Mouse (Mus musculus): Measurements from ENCODE around the gene Atp13a5. TPM values are rescaled to one million over a fixed set of nuclear protein-coding genes. Genes with fewer than 3 reads are reported as not detected.

The Atp13a5 gene
- 9.9 and 10.0 TPM in 2 replicates for polyA plus RNA-seq (2012; rRNA removed)

DNA sequence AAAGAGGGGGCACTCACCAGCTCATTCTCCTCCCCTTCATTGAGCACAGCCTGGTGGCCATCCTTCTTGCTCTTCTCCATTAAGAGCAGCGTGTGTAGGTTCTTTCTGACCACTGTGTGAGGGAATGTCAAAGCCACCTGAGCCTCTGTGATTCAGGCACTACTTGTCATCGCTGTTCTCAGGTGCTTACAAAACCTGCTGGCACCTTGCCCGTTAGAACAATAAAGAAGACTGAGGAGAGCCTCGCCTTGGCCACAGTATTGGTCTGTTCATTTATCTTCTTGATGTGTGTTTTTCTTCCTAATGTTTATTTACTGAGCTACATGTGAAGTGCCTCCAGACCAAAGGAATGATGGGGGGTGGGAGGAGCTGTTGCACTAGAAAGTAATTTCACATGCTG is at the start of gene Atp13a5:
TSS of gene Atp13a5 (minus strand) at position 275 of the 400 bp plus-strand sequence.
- Histone ChIP-seq H3K4me3 (ENCODE audit: insufficient read depth, low read length) (no peak within 1 kb of the TSS), H3K4me1 (ENCODE audit: control insufficient read depth, insufficient read depth, low read length) (no peaks in the 10 kb centered on the region; the same call in 1 of the 2 replicates), H3K27ac (ENCODE audit: insufficient read depth, low read length) (no peak within 1 kb of the TSS)
- TF ChIP-seq CTCF (IDR thresholded peaks at IDR 0.05; ENCODE audit: extremely low read depth, insufficient read depth, low read length) (no peak), POLR2A (IDR thresholded peaks at IDR 0.05; ENCODE audit: extremely low read depth, insufficient read depth, low read length) (no peak)

DNA sequence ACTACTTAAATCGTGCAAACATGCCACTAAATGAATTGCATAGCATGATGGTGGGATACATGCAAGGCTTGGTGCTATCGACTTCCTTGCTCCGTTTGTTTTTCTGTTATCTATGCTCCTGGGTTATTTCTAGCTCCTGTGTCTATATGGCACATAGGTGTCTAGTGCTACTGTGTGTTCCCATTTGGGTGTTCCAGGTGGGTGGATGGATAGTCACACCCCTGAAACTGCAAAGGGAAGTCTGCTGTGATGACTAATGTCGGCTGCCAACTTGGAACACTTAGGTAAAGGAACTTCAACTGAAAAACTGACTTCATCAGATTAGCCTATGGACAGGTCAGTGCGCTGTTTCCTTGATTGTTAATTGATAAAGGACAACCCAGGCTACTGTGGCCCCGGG is 36.3 kb upstream of the Atp13a5 start:
- TF ChIP-seq POLR2A (IDR thresholded peaks at IDR 0.05; ENCODE audit: extremely low read depth, insufficient read depth, low read length): no peak
- TF ChIP-seq CTCF (IDR thresholded peaks at IDR 0.05; ENCODE audit: extremely low read depth, insufficient read depth, low read length): no peak
- Histone ChIP-seq H3K27ac (ENCODE audit: insufficient read depth, low read length) (no peak overlapping the region), H3K4me3 (ENCODE audit: insufficient read depth, low read length) (no peak overlapping the region), H3K4me1 (ENCODE audit: control insufficient read depth, insufficient read depth, low read length) (no peaks in the 10 kb centered on the region; the same call in 1 of the 2 replicates)

DNA sequence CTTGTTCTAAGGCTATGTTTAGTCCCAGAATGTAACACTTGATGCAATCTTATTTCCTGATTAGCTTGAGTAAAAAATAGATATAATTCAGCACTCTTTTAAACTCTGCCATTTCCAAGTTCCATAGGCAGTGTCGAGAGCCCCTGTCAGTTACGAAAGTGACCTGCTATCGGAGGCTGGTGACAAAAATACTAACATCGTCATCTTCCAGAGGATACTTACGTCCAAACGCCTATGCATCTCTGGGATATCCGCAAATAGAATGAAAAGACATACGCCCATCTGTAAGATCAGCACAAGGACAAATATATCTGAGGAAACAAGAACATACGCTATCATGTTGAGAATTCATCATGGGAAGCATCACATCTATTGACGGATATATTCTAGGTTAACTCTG is 28.8 kb upstream of the Atp13a5 start:
- H3K4me1 ChIP-seq (ENCODE audit: control insufficient read depth, insufficient read depth, low read length): no peaks in the 10 kb centered on the region
- TF ChIP-seq CTCF (IDR thresholded peaks at IDR 0.05; ENCODE audit: extremely low read depth, insufficient read depth, low read length) (no peak), POLR2A (IDR thresholded peaks at IDR 0.05; ENCODE audit: extremely low read depth, insufficient read depth, low read length) (no peak)
- H3K4me3 ChIP-seq (ENCODE audit: insufficient read depth, low read length): no peak overlapping the region
- no peak overlapping the region for H3K27ac ChIP-seq (ENCODE audit: insufficient read depth, low read length)

DNA sequence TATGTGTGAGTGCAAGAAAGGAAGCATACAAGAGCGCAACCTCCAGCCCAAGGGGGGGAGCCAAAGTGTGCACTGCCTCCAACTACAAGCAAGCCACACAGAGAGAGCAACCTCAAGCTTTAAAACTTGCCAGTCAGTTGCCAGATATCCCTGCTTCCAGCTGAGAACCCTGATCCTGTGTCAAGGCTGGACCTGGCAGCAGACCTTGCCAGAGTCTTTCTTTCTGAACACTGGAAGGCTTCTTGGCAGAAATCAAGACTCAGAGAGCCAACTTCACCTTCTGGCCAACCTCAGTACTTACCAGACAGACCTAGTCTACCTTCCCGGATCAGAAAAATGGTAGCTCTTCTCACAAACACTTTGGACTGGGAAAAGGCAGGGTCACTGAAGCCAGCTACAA is 20.5 kb upstream of the Atp13a5 start:
- H3K4me1 ChIP-seq (ENCODE audit: control insufficient read depth, insufficient read depth, low read length): no peaks in the 10 kb centered on the region
- H3K4me3 ChIP-seq (ENCODE audit: insufficient read depth, low read length): no peak overlapping the region
- no peak for TF ChIP-seq POLR2A (IDR thresholded peaks at IDR 0.05; ENCODE audit: extremely low read depth, insufficient read depth, low read length)
- TF ChIP-seq CTCF (IDR thresholded peaks at IDR 0.05; ENCODE audit: extremely low read depth, insufficient read depth, low read length): no peak
- H3K27ac ChIP-seq (ENCODE audit: insufficient read depth, low read length): no peak overlapping the region

DNA sequence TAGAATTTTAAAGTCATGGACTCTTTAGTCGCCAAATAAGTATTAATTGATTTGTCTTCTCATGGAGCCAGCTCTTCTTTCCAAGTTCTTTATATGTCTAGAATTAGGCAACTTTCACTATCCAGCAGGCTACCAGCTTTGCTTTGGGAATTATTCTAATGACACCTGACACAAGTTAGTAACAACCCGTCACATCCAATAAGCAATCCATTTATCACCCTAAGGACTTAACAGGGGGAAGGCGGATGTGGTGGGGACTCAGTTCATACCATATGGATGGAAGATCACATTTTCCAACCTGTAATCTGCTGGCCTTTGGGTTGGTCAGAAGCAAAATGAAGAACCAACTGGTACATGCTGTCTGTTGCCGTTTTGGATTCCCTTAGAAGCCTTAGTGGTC is 6.2 kb upstream of the Atp13a5 start:
- H3K4me3 ChIP-seq (ENCODE audit: insufficient read depth, low read length): no peak overlapping the region
- H3K27ac ChIP-seq (ENCODE audit: insufficient read depth, low read length): no peak overlapping the region
- no peaks in the 10 kb centered on the region for H3K4me1 ChIP-seq (ENCODE audit: control insufficient read depth, insufficient read depth, low read length)
- TF ChIP-seq POLR2A (IDR thresholded peaks at IDR 0.05; ENCODE audit: extremely low read depth, insufficient read depth, low read length): no peak
- TF ChIP-seq CTCF (IDR thresholded peaks at IDR 0.05; ENCODE audit: extremely low read depth, insufficient read depth, low read length): no peak

DNA sequence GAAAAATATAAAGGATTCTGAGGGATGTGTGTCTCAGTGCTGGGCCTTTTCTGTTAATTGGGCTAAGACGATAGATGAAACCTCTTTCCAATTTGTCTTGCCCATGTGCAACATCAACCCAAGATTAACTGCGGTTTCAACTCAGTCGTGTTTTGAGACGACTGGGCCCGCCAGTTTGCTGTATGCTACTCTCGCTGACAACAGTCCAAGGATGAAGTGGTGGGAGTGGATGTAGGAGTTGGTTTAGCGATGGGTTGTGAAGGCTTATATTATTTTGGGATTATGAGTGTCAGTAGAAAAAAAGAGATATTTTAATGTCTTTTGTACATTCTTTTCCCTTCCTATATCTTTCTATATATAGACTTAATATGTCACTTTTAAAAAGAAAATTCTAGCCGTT is 3.9 kb downstream of the Atp13a5 start:
- TF ChIP-seq POLR2A (IDR thresholded peaks at IDR 0.05; ENCODE audit: extremely low read depth, insufficient read depth, low read length): no peak
- TF ChIP-seq CTCF (IDR thresholded peaks at IDR 0.05; ENCODE audit: extremely low read depth, insufficient read depth, low read length): no peak
- no peak overlapping the region for H3K4me3 ChIP-seq (ENCODE audit: insufficient read depth, low read length)
- H3K27ac ChIP-seq (ENCODE audit: insufficient read depth, low read length): no peak overlapping the region
- no peaks in the 10 kb centered on the region; the same call in 1 of the 2 replicates for H3K4me1 ChIP-seq (ENCODE audit: control insufficient read depth, insufficient read depth, low read length)

DNA sequence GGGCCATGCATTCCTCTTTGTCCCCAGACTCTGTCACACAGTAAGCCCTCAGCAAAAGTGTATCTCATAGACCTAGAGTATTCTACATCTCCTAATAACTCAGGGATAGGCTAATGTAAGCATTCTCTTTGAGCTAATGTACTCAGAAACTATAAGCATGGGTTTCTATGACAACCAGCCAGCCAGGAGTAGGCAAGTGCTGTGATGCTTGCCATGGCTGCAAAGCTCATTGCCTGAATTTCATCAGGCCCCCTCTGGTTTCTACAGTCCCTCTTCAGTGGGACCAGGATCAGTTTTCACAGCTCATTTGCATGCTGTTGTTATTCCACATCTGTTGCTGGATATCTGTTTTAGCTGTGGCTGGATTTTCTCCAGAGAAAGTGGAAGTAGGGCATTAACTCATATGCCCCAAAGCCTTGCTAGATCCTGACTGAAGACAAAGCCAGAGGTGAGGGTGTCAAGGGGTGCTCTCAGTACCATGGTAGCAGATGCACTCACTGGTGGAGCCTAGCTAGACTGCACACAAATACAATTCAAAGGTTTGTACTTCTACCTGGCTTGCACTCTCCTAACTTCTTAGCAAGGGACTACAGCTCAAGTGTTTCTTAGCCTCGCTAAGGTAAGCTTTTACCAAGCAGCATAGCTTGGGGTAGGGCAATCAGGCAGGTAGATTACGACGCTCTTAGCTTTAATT is 47.0 kb downstream of the Atp13a5 start:
- peaks cover 12% of the 10 kb centered on the region for H3K4me1 ChIP-seq (ENCODE audit: control insufficient read depth, insufficient read depth, low read length)
- no peak overlapping the region for H3K4me3 ChIP-seq (ENCODE audit: insufficient read depth, low read length)
- no peak overlapping the region for H3K27ac ChIP-seq (ENCODE audit: insufficient read depth, low read length)
- TF ChIP-seq CTCF (IDR thresholded peaks at IDR 0.05; ENCODE audit: extremely low read depth, insufficient read depth, low read length) (no peak), POLR2A (IDR thresholded peaks at IDR 0.05; ENCODE audit: extremely low read depth, insufficient read depth, low read length) (no peak)

DNA sequence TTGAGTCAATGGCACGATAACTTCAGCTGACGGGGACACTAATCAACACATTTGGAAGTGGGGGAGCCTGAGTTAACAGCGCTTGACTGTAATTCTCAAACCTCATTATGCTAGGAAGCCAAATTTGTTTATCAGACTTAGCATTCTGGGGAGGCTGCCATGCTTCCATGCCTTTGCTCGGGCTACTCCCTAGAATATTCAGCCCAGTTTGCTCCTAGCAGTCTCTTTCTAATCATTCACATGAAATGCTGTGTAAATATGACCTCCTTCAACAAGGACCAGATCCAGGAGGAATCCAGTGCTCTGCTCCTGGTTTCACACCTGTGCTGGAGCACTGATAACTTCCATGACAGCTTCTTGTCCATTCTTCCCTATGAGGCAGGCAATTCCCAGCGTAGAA is 47.6 kb downstream of the Atp13a5 start:
- H3K4me3 ChIP-seq (ENCODE audit: insufficient read depth, low read length): no peak overlapping the region
- H3K27ac ChIP-seq (ENCODE audit: insufficient read depth, low read length): no peak overlapping the region
- no peak for TF ChIP-seq POLR2A (IDR thresholded peaks at IDR 0.05; ENCODE audit: extremely low read depth, insufficient read depth, low read length)
- no peak for TF ChIP-seq CTCF (IDR thresholded peaks at IDR 0.05; ENCODE audit: extremely low read depth, insufficient read depth, low read length)

DNA sequence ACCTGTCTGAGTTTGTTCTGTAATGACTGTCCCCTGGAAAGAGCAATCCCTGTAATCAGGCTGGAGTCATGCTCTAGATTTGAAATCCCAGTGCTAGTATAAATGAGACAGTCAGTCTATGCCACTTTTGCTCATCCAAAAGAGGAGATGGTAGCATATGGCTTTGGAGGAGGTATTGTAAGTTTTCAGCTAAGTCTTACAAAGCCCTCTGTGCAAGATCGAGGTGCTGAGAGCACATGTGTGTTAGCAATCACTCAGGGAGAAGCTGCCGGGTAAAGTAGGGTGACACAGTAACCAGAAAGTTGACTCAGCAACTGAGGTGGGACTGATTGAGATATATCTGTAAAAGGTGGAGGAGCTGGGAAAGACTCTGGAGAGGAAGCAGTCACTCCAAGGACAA is 49.3 kb downstream of the Atp13a5 start:
- Histone ChIP-seq H3K27ac (ENCODE audit: insufficient read depth, low read length) (no peak overlapping the region), H3K4me3 (ENCODE audit: insufficient read depth, low read length) (no peak overlapping the region), H3K4me1 (ENCODE audit: control insufficient read depth, insufficient read depth, low read length) (peaks cover 12% of the 10 kb centered on the region)
- TF ChIP-seq POLR2A (IDR thresholded peaks at IDR 0.05; ENCODE audit: extremely low read depth, insufficient read depth, low read length) (no peak), CTCF (IDR thresholded peaks at IDR 0.05; ENCODE audit: extremely low read depth, insufficient read depth, low read length) (no peak)

More for the DNA sequence above, 47.6 kb downstream of the Atp13a5 start:
- H3K4me1 ChIP-seq (ENCODE audit: control insufficient read depth, insufficient read depth, low read length): peaks cover 12% of the 10 kb centered on the region

DNA sequence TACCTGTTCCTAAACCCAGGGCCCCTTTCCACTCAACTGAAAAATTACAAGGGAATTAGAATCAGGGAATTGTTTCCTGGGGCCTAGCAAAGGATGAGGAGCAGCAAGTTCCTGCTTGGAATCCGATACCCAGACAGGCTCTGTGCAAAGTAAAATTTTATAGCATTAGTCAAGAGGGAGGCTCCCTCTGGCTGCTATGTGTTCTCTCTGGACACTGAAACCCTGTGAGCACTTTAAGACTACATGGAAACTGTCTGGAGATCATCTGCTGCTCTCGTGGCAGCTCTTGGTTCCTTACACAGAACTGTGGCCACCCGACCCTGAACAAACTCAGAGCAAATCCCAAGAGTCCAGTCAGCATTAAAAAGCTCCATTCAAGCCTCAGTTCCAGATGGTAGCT is 50.6 kb downstream of the Atp13a5 start:
- Histone ChIP-seq H3K27ac (ENCODE audit: insufficient read depth, low read length) (no peak overlapping the region), H3K4me3 (ENCODE audit: insufficient read depth, low read length) (no peak overlapping the region), H3K4me1 (ENCODE audit: control insufficient read depth, insufficient read depth, low read length) (peaks cover 12% of the 10 kb centered on the region)
- no peak for TF ChIP-seq CTCF (IDR thresholded peaks at IDR 0.05; ENCODE audit: extremely low read depth, insufficient read depth, low read length)
- TF ChIP-seq POLR2A (IDR thresholded peaks at IDR 0.05; ENCODE audit: extremely low read depth, insufficient read depth, low read length): no peak
